ENCODE assay signal across 20 mouse cellular contexts in the genomic region with DNA sequence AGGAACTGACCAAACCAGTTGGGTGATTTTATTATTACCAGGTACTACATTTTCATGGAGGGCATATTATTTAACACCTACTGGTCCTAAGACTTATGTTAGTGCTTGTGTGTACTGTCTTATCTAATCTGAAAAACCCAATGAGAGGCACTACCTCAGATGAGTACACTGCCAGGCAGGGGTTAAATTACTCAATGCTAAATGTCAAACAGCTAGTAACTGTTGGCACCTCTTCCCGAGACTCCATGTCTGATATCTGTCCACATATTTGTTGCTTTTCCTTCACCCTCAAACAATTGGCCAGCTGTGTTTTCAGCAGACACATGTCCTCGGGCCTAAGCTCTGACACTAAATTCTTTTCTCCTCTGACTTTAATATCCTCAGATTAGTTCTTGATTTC.
DNase-seq lines count a peak whose midpoint lies in the region; ATAC-seq and TF ChIP-seq lines count a peak whose summit lies in the region.
"Had no signal": no experiment of that assay in that cellular context is flagged by ENCODE, and none has a peak within 500 bp of the region (broad histone marks: within the 10 kb centered on the region; RNA-seq: fewer than 3 reads in every experiment).

No protein-coding gene starts in this region.

- no peak overlapping the region for H3K9ac ChIP-seq in heart, embryonic 16.5 days (ENCODE audit: low read length)
- H3K9ac ChIP-seq: forebrain, embryonic 13.5 days; hindbrain, embryonic 12.5 days; limb, embryonic 13.5 days; liver, embryonic 12.5 days had no signal

- H3K27me3 ChIP-seq in heart, embryonic 16.5 days (ENCODE audit: control insufficient read depth, insufficient read depth, low read length): no peaks in the 10 kb centered on the region
- H3K27me3 ChIP-seq: forebrain, embryonic 13.5 days; hindbrain, embryonic 12.5 days; limb, embryonic 13.5 days; liver, embryonic 12.5 days; Patski had no signal

- peak overlapping the region; percentile 53 for H3K4me3 ChIP-seq in gastrocnemius, adult 2 months
- no peak overlapping the region for H3K4me3 ChIP-seq in heart, embryonic 16.5 days (ENCODE audit: low read length)
- no peak overlapping the region for H3K4me3 ChIP-seq in left cerebral cortex, adult 2 months
- no peak overlapping the region for H3K4me3 ChIP-seq in brown adipose tissue, adult 24 weeks (ENCODE audit: insufficient read depth, low read depth, low read length)
- H3K4me3 ChIP-seq: forebrain, embryonic 13.5 days; hindbrain, embryonic 12.5 days; limb, embryonic 13.5 days; liver, embryonic 12.5 days had no signal

- H3K4me1 ChIP-seq in heart, embryonic 16.5 days (ENCODE audit: control insufficient read depth, insufficient read depth, low read length): peaks cover 52% of the 10 kb centered on the region
- H3K4me1 ChIP-seq in brown adipose tissue, adult 24 weeks (ENCODE audit: control insufficient read depth, insufficient read depth, insufficient read length, low read length): peaks cover 8% of the 10 kb centered on the region
- H3K4me1 ChIP-seq: forebrain, embryonic 13.5 days; hindbrain, embryonic 12.5 days; limb, embryonic 13.5 days had no signal

- peak overlapping the region; percentile 94 for H3K27ac ChIP-seq in gastrocnemius, adult 2 months
- H3K27ac ChIP-seq in heart, embryonic 16.5 days (ENCODE audit: low read length): peak overlapping the region; percentile 61; the same call in 1 of the 2 replicates
- H3K27ac ChIP-seq in left cerebral cortex, adult 2 months: peak overlapping the region; percentile 84
- H3K27ac ChIP-seq in brown adipose tissue, adult 24 weeks (replicated peaks; ENCODE audit: low read depth, low read length): peak overlapping the region; percentile 34; the same call in 1 of the 2 replicates
- H3K27ac ChIP-seq: forebrain, embryonic 13.5 days; hindbrain, embryonic 12.5 days; limb, embryonic 13.5 days; liver, embryonic 12.5 days had no signal

- intact Hi-C loops in gastrocnemius, adult 2 months (cut with DNase I): loop anchor here (1.0 to 5.0 kb wide), 3 partner anchors 16 to 131 kb away; a partner anchor contains a TSS
- intact Hi-C loops in left cerebral cortex, adult 2 months (cut with DNase I): loop anchor here (2.0 kb wide), 1 partner anchor 101 kb away; no protein-coding TSS in a partner anchor
- intact Hi-C loops in left cerebral cortex, postnatal 25 days (cut with DNase I): loop anchor here (5.0 kb wide), 1 partner anchor 96 kb away; no protein-coding TSS in a partner anchor

- WGBS in heart, embryonic 16.5 days: 10% methylated on average over 2 of the region's 2 CpGs

- no peak for TF ChIP-seq CTCF in gastrocnemius, adult 2 months (IDR thresholded peaks at IDR 0.05)
- no peak for TF ChIP-seq CTCF in left cerebral cortex, adult 2 months (IDR thresholded peaks at IDR 0.05)

- H3K36me3 ChIP-seq in heart, embryonic 16.5 days (ENCODE audit: control insufficient read depth, insufficient read depth): no peaks in the 10 kb centered on the region
- H3K36me3 ChIP-seq: hindbrain, embryonic 12.5 days; limb, embryonic 13.5 days; liver, embryonic 12.5 days had no signal

- ATAC-seq in heart, embryonic 16.5 days (replicated peaks; ENCODE audit: extremely low read depth, insufficient read depth, low FRiP score): no peak
- ATAC-seq: CD4-positive, CD25-positive, alpha-beta regulatory T cell, adult 4 months; forebrain, embryonic 13.5 days; intestine, postnatal 0 days; liver, embryonic 12.5 days; Patski had no signal

- DNase-seq in gastrocnemius, adult 2 months: no peak
- no peak for DNase-seq in gastrocnemius, postnatal 10 days
- no peak for DNase-seq in heart, adult 9 months (ENCODE audit: low spot score in 2 of 2)
- DNase-seq in left cerebral cortex, adult 2 months (ENCODE audit: extremely low spot score in 1 of 2, low spot score in 2 of 2): no peak
- no peak for DNase-seq in left cerebral cortex, postnatal 25 days (ENCODE audit: low spot score in 2 of 2)
- DNase-seq: adrenal gland, adult 2 months; cerebellum, adult 11-12 months; cerebellum, postnatal 36 days; right cerebral cortex, postnatal 4 days; thymus, postnatal 14 days had no signal

- no peak overlapping the region for H3K4me2 ChIP-seq in heart, embryonic 16.5 days (ENCODE audit: low read depth, low read length)
- H3K4me2 ChIP-seq: forebrain, embryonic 13.5 days; hindbrain, embryonic 12.5 days; limb, embryonic 13.5 days; liver, embryonic 12.5 days; midbrain, embryonic 11.5 days had no signal

- no peaks in the 10 kb centered on the region for H3K9me3 ChIP-seq in heart, embryonic 16.5 days (replicated peaks; ENCODE audit: control insufficient read depth, low read length)
- H3K9me3 ChIP-seq: forebrain, embryonic 13.5 days; hindbrain, embryonic 12.5 days; limb, embryonic 13.5 days; liver, embryonic 12.5 days had no signal

Comparison
In these comparisons a context has a peak if more than half of its experiments do, and no peak if none do; other contexts are left out.
1. H3K27ac ChIP-seq: peak in every context shown above with its lines; median percentile 94 in gastrocnemius, adult 2 months; 84 in left cerebral cortex, adult 2 months; 61 in heart, embryonic 16.5 days; 34 in brown adipose tissue, adult 24 weeks.